Mouse (Mus musculus) heart, embryonic 12.5 days (tissue): Measurements from ENCODE around the gene Upk1a. TPM values are rescaled to one million over a fixed set of nuclear protein-coding genes. Genes with fewer than 3 reads are reported as not detected.

Source experiments
- ATAC-seq: fragments of 200-750 bp; cut with Nextera tagmentation; 2 replicates; pipeline ENCODE4 v1.8.0; 2017; ENCODE audit warnings: moderate TSS enrichment, moderate library complexity; ENCODE audit not compliant: insufficient number of reproducible peaks, low FRiP score
- H3K27ac ChIP-seq: fragments of 300-500 bp; sonication (generic); 2 replicates; pipeline ENCODE4 v1.5.1; 2016; ENCODE audit warnings: mild to moderate bottlenecking, moderate library complexity; ENCODE audit not compliant: poor library complexity, severe bottlenecking
- H3K27me3 ChIP-seq: fragments of 300-500 bp; sonication (generic); replicated peaks from 2 replicates; pipeline ENCODE4 v1.6.1; 2016; ENCODE audit warnings: mild to moderate bottlenecking, moderate library complexity
- H3K36me3 ChIP-seq: fragments of 300-500 bp; sonication (generic); 2 replicates; pipeline ENCODE4 v1.6.1; 2016; ENCODE audit warnings: mild to moderate bottlenecking, moderate library complexity
- H3K4me1 ChIP-seq: fragments of 300-500 bp; sonication (generic); replicated peaks from 2 replicates; pipeline ENCODE4 v1.6.1; 2016; ENCODE audit warnings: mild to moderate bottlenecking
- H3K4me2 ChIP-seq: fragments of 300-500 bp; sonication (generic); 2 replicates; pipeline ENCODE4 v1.6.1; 2016; ENCODE audit warnings: mild to moderate bottlenecking, moderate library complexity
- H3K4me3 ChIP-seq: fragments of 300-500 bp; sonication (generic); 2 replicates; pipeline ENCODE4 v1.5.1; 2016; ENCODE audit warnings: mild to moderate bottlenecking
- H3K9ac ChIP-seq: fragments of 300-500 bp; sonication (generic); 2 replicates; pipeline ENCODE4 v1.6.1; 2016; ENCODE audit warnings: mild to moderate bottlenecking, moderate library complexity
- H3K9me3 ChIP-seq: fragments of 300-500 bp; sonication (generic); replicated peaks from 2 replicates; pipeline ENCODE4 v1.6.1; 2016; ENCODE audit warnings: mild to moderate bottlenecking, moderate library complexity
- WGBS: fragments of 180-500 bp; shearing (Covaris S2); methylation state at CpG from one replicate; pipeline ENCODE4 v1.1.7; 2016; 5-methylcytosine and 5-hydroxymethylcytosine counted together
- microRNA-seq: library from miRNA; unstranded; fragments of <30 nt; microRNA quantifications from one replicate; pipeline ENCODE4, GENCODE M21; 2017
- polyA plus RNA-seq: library from polyadenylated mRNA; unstranded; fragments of >200 nt; fragmentation: Nextera tagmentation; extraction: Ambion mirVana; gene quantifications from 2 replicates; pipeline ENCODE4 v1.2.1, GENCODE M21; 2016

Gene Upk1a
- polyA plus RNA-seq, 1 experiment from 2014 or later: 2.5 TPM

- peaks cover 26% of the 10 kb centered on the region for H3K4me1 ChIP-seq
- no peak overlapping the region for H3K9ac ChIP-seq
- WGBS: 92% methylated on average over 18 of the region's 18 CpGs
- H3K27ac ChIP-seq: no peak overlapping the region
- no peak overlapping the region for H3K4me2 ChIP-seq
- H3K9me3 ChIP-seq: no peaks in the 10 kb centered on the region
- no peaks in the 10 kb centered on the region for H3K27me3 ChIP-seq
- ATAC-seq: no peak
- H3K4me3 ChIP-seq: no peak overlapping the region
- peaks cover 37% of the 10 kb centered on the region for H3K36me3 ChIP-seq
Observed at GRCm38 (mm10) chr7:30556894-30557536, 55.6 kb downstream of the Upk1a start.

GRCm38 (mm10) chr7:30553810-30554584 is 58.6 kb downstream of the Upk1a start:
- Histone ChIP-seq H3K27me3 (no peaks in the 10 kb centered on the region), H3K9ac (peak overlapping the region; percentile 76), H3K4me3 (peak overlapping the region; percentile 66), H3K36me3 (peaks cover 40% of the 10 kb centered on the region), H3K27ac (no peak overlapping the region), H3K9me3 (no peaks in the 10 kb centered on the region), H3K4me2 (peak overlapping the region; percentile 82), H3K4me1 (peaks cover 23% of the 10 kb centered on the region)
- no peak for ATAC-seq
- WGBS: 85% methylated on average over 22 of the region's 22 CpGs

Small RNA genes lying within 50 kb of the gene (microRNA-seq; reads per million reads assigned to microRNA genes)
- gene Mir3569: not detected

Other genes starting within 250 kb of the Upk1a start
- 9.5 and 9.8 TPM in 2 replicates for gene Tyrobp, start 199.1 kb downstream of the Upk1a start, polyA plus RNA-seq
- gene Hcst, start 193.0 kb downstream of the Upk1a start, polyA plus RNA-seq: 1.1 TPM in 1 of 2 replicates, not detected in the other
- gene Nfkbid, start 191.1 kb downstream of the Upk1a start, polyA plus RNA-seq: 0.95 and 1.3 TPM in 2 replicates
- gene Aplp1, start 167.3 kb downstream of the Upk1a start, polyA plus RNA-seq: 41.6 and 43.4 TPM in 2 replicates
- 1.1 and 1.3 TPM in 2 replicates for gene Kirrel2, start 155.2 kb downstream of the Upk1a start, polyA plus RNA-seq
- 0.06 and 0.23 TPM in 2 replicates for gene Nphs1, start 154.5 kb downstream of the Upk1a start, polyA plus RNA-seq
- 1.00 TPM in 1 of 2 replicates, not detected in the other for gene Prodh2, start 119.2 kb downstream of the Upk1a start, polyA plus RNA-seq
- 10.1 and 10.9 TPM in 2 replicates for gene Arhgap33, start 77.8 kb downstream of the Upk1a start, polyA plus RNA-seq
- 30.5 and 31.6 TPM in 2 replicates for gene Hspb6, start 60.7 kb downstream of the Upk1a start, polyA plus RNA-seq
- gene Proser3, start 60.5 kb downstream of the Upk1a start, polyA plus RNA-seq: 9.3 and 12.7 TPM in 2 replicates
- 31.1 and 34.8 TPM in 2 replicates for gene Lin37, start 53.0 kb downstream of the Upk1a start, polyA plus RNA-seq
- 82.4 and 88.8 TPM in 2 replicates for gene U2af1l4, start 49.5 kb downstream of the Upk1a start, polyA plus RNA-seq
- 10.5 and 10.6 TPM in 2 replicates for gene Gm49396, start 49.5 kb downstream of the Upk1a start, polyA plus RNA-seq
- 115 and 124 TPM in 2 replicates for gene Psenen, start 49.2 kb downstream of the Upk1a start, polyA plus RNA-seq
- 2.7 and 3.7 TPM in 2 replicates for gene Igflr1, start 47.4 kb downstream of the Upk1a start, polyA plus RNA-seq
- gene Kmt2b, start 24.1 kb downstream of the Upk1a start, polyA plus RNA-seq: 4.9 and 5.1 TPM in 2 replicates
- gene Zbtb32, start 13.9 kb downstream of the Upk1a start, polyA plus RNA-seq: 0.09 and 0.44 TPM in 2 replicates
- gene Cox6b1, start 13.3 kb upstream of the Upk1a start, polyA plus RNA-seq: 1,789 and 1,831 TPM in 2 replicates
- gene Etv2, start 23.0 kb upstream of the Upk1a start, polyA plus RNA-seq: 1.1 and 1.4 TPM in 2 replicates
- 96.5 and 103 TPM in 2 replicates for gene Rbm42, start 37.5 kb upstream of the Upk1a start, polyA plus RNA-seq
- gene Haus5, start 52.1 kb upstream of the Upk1a start, polyA plus RNA-seq: 35.4 and 36.3 TPM in 2 replicates
- not detected in 2 replicates for gene Pmis2, start 58.8 kb upstream of the Upk1a start, polyA plus RNA-seq
- gene 2200002J24Rik, start 86.1 kb upstream of the Upk1a start, polyA plus RNA-seq: 1.2 and 1.5 TPM in 2 replicates
- 0.78 and 0.98 TPM in 2 replicates for gene Atp4a, start 99.4 kb upstream of the Upk1a start, polyA plus RNA-seq
- gene Tmem147, start 116.7 kb upstream of the Upk1a start, polyA plus RNA-seq: 158 and 165 TPM in 2 replicates
- gene Gapdhs, start 130.8 kb upstream of the Upk1a start, polyA plus RNA-seq: not detected in 2 replicates
- gene Sbsn, start 138.6 kb upstream of the Upk1a start, polyA plus RNA-seq: 0.58 and 0.72 TPM in 2 replicates
- 1.1 TPM in 2 replicates for gene Dmkn, start 150.9 kb upstream of the Upk1a start, polyA plus RNA-seq
- gene Krtdap, start 175.0 kb upstream of the Upk1a start, polyA plus RNA-seq: not detected in 2 replicates
- not detected in 2 replicates for gene Ffar2, start 210.9 kb upstream of the Upk1a start, polyA plus RNA-seq
- not detected in 2 replicates for gene Ffar3, start 243.3 kb upstream of the Upk1a start, polyA plus RNA-seq
- gene Ffar1, start 248.7 kb upstream of the Upk1a start, polyA plus RNA-seq: not detected in 2 replicates